21 mouse cellular contexts compared by ENCODE assay signal in genomic region chr11:61206136-61206535, GRCm38 (mm10). TPM values are rescaled to one million over a fixed set of nuclear protein-coding genes. Genes with fewer than 3 reads are reported as not detected.
DNase-seq lines count a peak whose midpoint lies in the region; ATAC-seq and TF ChIP-seq lines count a peak whose summit lies in the region.
"Had no signal": no experiment of that assay in that cellular context is flagged by ENCODE, and none has a peak within 500 bp of the region (broad histone marks: within the 10 kb centered on the region; RNA-seq: fewer than 3 reads in every experiment).

No protein-coding gene starts in this region.

- H3K4me2 ChIP-seq in kidney, embryonic 14.5 days (replicated peaks; ENCODE audit: low read depth, low read length), result no peak overlapping the region
- H3K4me2 ChIP-seq in heart, embryonic 11.5 days, result no peak overlapping the region
- H3K4me2 ChIP-seq: embryonic facial prominence, embryonic 13.5 days; forebrain, embryonic 12.5 days; heart, embryonic 13.5 days; hindbrain, embryonic 15.5 days had no signal

- TF ChIP-seq POLR2A in kidney, adult 2 months (IDR thresholded peaks at IDR 0.05; ENCODE audit: low read depth, low read length), result no peak

- peak; percentile 34 for DNase-seq in adrenal gland, adult 8-10 months
- no peak for DNase-seq in adrenal gland, postnatal 25 days
- peak; percentile 50 for DNase-seq in kidney, adult 2 months
- DNase-seq in kidney, postnatal 10 days, result peak; percentile 67
- no peak for DNase-seq in layer of hippocampus, postnatal 14 days (ENCODE audit: low spot score in 2 of 2)
- DNase-seq in retina, postnatal 1 day, result no peak
- DNase-seq: cerebellum, adult 11-12 months; cerebellum, adult 9-10 months; cerebellum, postnatal 25 days; gastrocnemius, postnatal 14 days; heart, adult 2 months; heart, postnatal 36 days had no signal

- no peak for TF ChIP-seq CTCF in kidney, adult 2 months (conservative IDR thresholded peaks at IDR 0.05; ENCODE audit: insufficient read depth, insufficient read length, low read depth, low read length)

- no peaks in the 10 kb centered on the region for H3K4me1 ChIP-seq in kidney, adult 2 months (ENCODE audit: control insufficient read depth, insufficient read depth, low read length)
- no peaks in the 10 kb centered on the region for H3K4me1 ChIP-seq in kidney, embryonic 14.5 days (ENCODE audit: control insufficient read depth, insufficient read depth, low read length)
- no peaks in the 10 kb centered on the region for H3K4me1 ChIP-seq in heart, embryonic 11.5 days (ENCODE audit: control insufficient read depth, insufficient read depth, low read length)
- H3K4me1 ChIP-seq: forebrain, embryonic 12.5 days had no signal

- no peak overlapping the region for H3K4me3 ChIP-seq in kidney, adult 2 months (ENCODE audit: insufficient read depth, low read depth, low read length)
- no peak overlapping the region for H3K4me3 ChIP-seq in kidney, embryonic 14.5 days (ENCODE audit: low read length)
- H3K4me3 ChIP-seq in heart, embryonic 11.5 days (ENCODE audit: low read depth, low read length), result no peak overlapping the region
- H3K4me3 ChIP-seq: embryonic facial prominence, embryonic 13.5 days; forebrain, embryonic 12.5 days; heart, adult 2 months; heart, embryonic 13.5 days; hindbrain, embryonic 15.5 days had no signal

- ATAC-seq in kidney, embryonic 14.5 days (ENCODE audit: low FRiP score, low TSS enrichment), result no peak
- ATAC-seq in heart, embryonic 11.5 days (replicated peaks; ENCODE audit: insufficient number of reproducible peaks, low FRiP score, low TSS enrichment), result no peak
- ATAC-seq: forebrain, postnatal 0 days; Patski had no signal

- H3K27ac ChIP-seq in kidney, adult 2 months (ENCODE audit: insufficient read depth, low read depth, low read length), result no peak overlapping the region
- H3K27ac ChIP-seq in kidney, embryonic 14.5 days (ENCODE audit: low read depth, low read length), result no peak overlapping the region
- no peak overlapping the region for H3K27ac ChIP-seq in heart, embryonic 11.5 days (ENCODE audit: low read depth, low read length)
- H3K27ac ChIP-seq: embryonic facial prominence, embryonic 13.5 days; forebrain, embryonic 12.5 days; heart, adult 2 months; heart, embryonic 13.5 days; hindbrain, embryonic 15.5 days had no signal

- 70% methylated on average over 3 of the region's 3 CpGs for WGBS in kidney, adult 2 months
- WGBS in kidney, embryonic 14.5 days, result 89% methylated on average over 3 of the region's 3 CpGs
- 95% methylated on average over 3 of the region's 3 CpGs for WGBS in heart, embryonic 11.5 days (ENCODE audit: insufficient replicate concordance)

- no peak overlapping the region for H3K9ac ChIP-seq in kidney, embryonic 14.5 days (ENCODE audit: low read depth, low read length)
- H3K9ac ChIP-seq in heart, embryonic 11.5 days (ENCODE audit: low read depth, low read length), result no peak overlapping the region
- H3K9ac ChIP-seq: embryonic facial prominence, embryonic 13.5 days; forebrain, embryonic 12.5 days; forebrain, postnatal 0 days; heart, embryonic 13.5 days; hindbrain, embryonic 15.5 days had no signal

- H3K9me3 ChIP-seq in kidney, embryonic 14.5 days (ENCODE audit: control insufficient read depth, low read length), result no peaks in the 10 kb centered on the region
- no peaks in the 10 kb centered on the region for H3K9me3 ChIP-seq in heart, embryonic 11.5 days (replicated peaks; ENCODE audit: control insufficient read depth, low read length)
- H3K9me3 ChIP-seq: embryonic facial prominence, embryonic 13.5 days; forebrain, embryonic 12.5 days; heart, embryonic 13.5 days; hindbrain, embryonic 15.5 days had no signal

- H3K27me3 ChIP-seq in kidney, adult 2 months (replicated peaks; ENCODE audit: control insufficient read depth, insufficient read depth, low read length), result no peaks in the 10 kb centered on the region
- no peaks in the 10 kb centered on the region for H3K27me3 ChIP-seq in kidney, embryonic 14.5 days (ENCODE audit: control insufficient read depth, insufficient read depth, low read length)
- H3K27me3 ChIP-seq in heart, embryonic 11.5 days (ENCODE audit: control insufficient read depth, insufficient read depth, low read length), result peaks cover 7% of the 10 kb centered on the region
- H3K27me3 ChIP-seq: hindbrain, embryonic 15.5 days had no signal

- H3K36me3 ChIP-seq in kidney, adult 2 months (ENCODE audit: control insufficient read depth, insufficient read depth, low read length), result no peaks in the 10 kb centered on the region
- no peaks in the 10 kb centered on the region for H3K36me3 ChIP-seq in kidney, embryonic 14.5 days (ENCODE audit: control insufficient read depth, insufficient read depth, low read length)
- H3K36me3 ChIP-seq in heart, embryonic 11.5 days (ENCODE audit: control insufficient read depth, insufficient read depth, low read length), result no peaks in the 10 kb centered on the region
- H3K36me3 ChIP-seq: embryonic facial prominence, embryonic 13.5 days; forebrain, embryonic 12.5 days; heart, embryonic 13.5 days; hindbrain, embryonic 15.5 days had no signal

RNA-seq across cellular contexts. Expression of gene Aldh3a1, which starts 1.2 kb away (rescaled TPM):
- under 1 TPM in 2 of 4 experiments, not detected in 2; 0.28 to 0.46 TPM for total RNA-seq in adrenal gland, adult 8-10 months (2022)
- total RNA-seq in adrenal gland, postnatal 25 days (2021), result 0.88 and 1.1 TPM in 2 replicates
- polyA plus RNA-seq in kidney, adult 2 months (2012; rRNA removed), result 1.1 and 1.3 TPM in 2 replicates
- polyA plus RNA-seq in kidney, embryonic 14.5 days (2014; fragmentation: Nextera tagmentation; extraction: Ambion mirVana), result not detected in 2 replicates
- total RNA-seq in layer of hippocampus, postnatal 14 days (2021), result under 1 TPM; 0.81 to 0.95 TPM
- not detected in 2 replicates for polyA plus RNA-seq in heart, embryonic 11.5 days (2014; fragmentation: Nextera tagmentation; extraction: Ambion mirVana)
- total RNA-seq: forebrain, postnatal 0 days had no signal
- polyA plus RNA-seq: forebrain, embryonic 12.5 days; hindbrain, embryonic 11.5 days; Patski had no signal

RNA-seq across cellular contexts. Expression of gene Usp22, which starts 31.3 kb away (rescaled TPM):
- 10 to 100 TPM; 81.5 to 98.0 (median 85.4) TPM for total RNA-seq in adrenal gland, adult 8-10 months (2022)
- 68.9 and 103 TPM in 2 replicates for total RNA-seq in adrenal gland, postnatal 25 days (2021)
- polyA plus RNA-seq in kidney, adult 2 months (2012; rRNA removed), result 29.2 and 31.1 TPM in 2 replicates
- 96.9 and 182 TPM in 2 replicates for polyA plus RNA-seq in kidney, embryonic 14.5 days (2014; fragmentation: Nextera tagmentation; extraction: Ambion mirVana)
- total RNA-seq in layer of hippocampus, postnatal 14 days (2021), result 100 to 1,000 TPM; 319 to 320 TPM
- 95.0 and 111 TPM in 2 replicates for polyA plus RNA-seq in heart, embryonic 11.5 days (2014; fragmentation: Nextera tagmentation; extraction: Ambion mirVana)

Comparison
In these comparisons a context has a peak if more than half of its experiments do, and no peak if none do; other contexts are left out.
1. DNase-seq: peak in adrenal gland, adult 8-10 months (single experiment), kidney, adult 2 months (single experiment) and kidney, postnatal 10 days (single experiment); none in adrenal gland, postnatal 25 days (single experiment), layer of hippocampus, postnatal 14 days (0 of 2) and retina, postnatal 1 day (single experiment).